Mouse (Mus musculus): ENCODE results near the gene Ddo. TPM values are rescaled to one million over a fixed set of nuclear protein-coding genes. Genes with fewer than 3 reads are reported as not detected.
A peak's percentile ranks its signal among the peaks of the same experiment; 100 is the strongest.

Ddo gene
- polyA plus RNA-seq, 1 experiment from 2014 or later: 1.4 TPM

GRCm38 (mm10) chr10:40638276-40638675 is 8.5 kb downstream of the Ddo start:
- WGBS: 62% methylated on average over 7 of the region's 7 CpGs
- H3K9ac ChIP-seq: no peak overlapping the region
- no peak for ATAC-seq (ENCODE audit: insufficient read depth, low FRiP score, low read depth)

GRCm38 (mm10) chr10:40638823-40639819 is 9.3 kb downstream of the Ddo start:
- Histone ChIP-seq H3K27ac (peak overlapping the region; percentile 18; the same call in 1 of the 2 replicates), H3K9ac (no peak overlapping the region), H3K4me1 (peaks cover 8% of the 10 kb centered on the region; the same call in 1 of the 2 replicates), H3K9me3 (no peaks in the 10 kb centered on the region), H3K27me3 (replicated peaks) (no peaks in the 10 kb centered on the region), H3K4me3 (replicated peaks) (no peak overlapping the region), H3K4me2 (no peak overlapping the region), H3K36me3 (no peaks in the 10 kb centered on the region)
- 70% methylated on average over 26 of the region's 26 CpGs for WGBS
- no peak for ATAC-seq (ENCODE audit: insufficient read depth, low FRiP score, low read depth)

More at GRCm38 (mm10) chr10:40638276-40638675, 8.5 kb downstream of the Ddo start:
- Histone ChIP-seq H3K27me3 (replicated peaks) (no peaks in the 10 kb centered on the region), H3K9me3 (no peaks in the 10 kb centered on the region), H3K4me1 (peaks cover 8% of the 10 kb centered on the region; the same call in 1 of the 2 replicates), H3K4me3 (replicated peaks) (no peak overlapping the region), H3K27ac (no peak overlapping the region), H3K36me3 (no peaks in the 10 kb centered on the region), H3K4me2 (no peak overlapping the region)

GRCm38 (mm10) chr10:40640406-40640805 is 10.6 kb downstream of the Ddo start:
- WGBS: 89% methylated on average over 4 of the region's 4 CpGs
- Histone ChIP-seq H3K9me3 (no peaks in the 10 kb centered on the region), H3K36me3 (no peaks in the 10 kb centered on the region), H3K4me2 (no peak overlapping the region), H3K4me3 (replicated peaks) (no peak overlapping the region), H3K9ac (no peak overlapping the region), H3K27ac (no peak overlapping the region), H3K4me1 (peaks cover 8% of the 10 kb centered on the region; the same call in 1 of the 2 replicates), H3K27me3 (replicated peaks) (no peaks in the 10 kb centered on the region)
- ATAC-seq (ENCODE audit: insufficient read depth, low FRiP score, low read depth): no peak

- Histone ChIP-seq H3K4me3 (replicated peaks) (no peak overlapping the region), H3K4me1 (peaks cover 8% of the 10 kb centered on the region; the same call in 1 of the 2 replicates), H3K36me3 (no peaks in the 10 kb centered on the region), H3K27ac (no peak overlapping the region), H3K4me2 (no peak overlapping the region), H3K9ac (no peak overlapping the region), H3K27me3 (replicated peaks) (no peaks in the 10 kb centered on the region), H3K9me3 (no peaks in the 10 kb centered on the region)
- 81% methylated on average over 7 of the region's 7 CpGs for WGBS
- ATAC-seq (ENCODE audit: insufficient read depth, low FRiP score, low read depth): no peak
These were observed 12.1 kb downstream of the Ddo start for GRCm38 (mm10) chr10:40641901-40642300.

- no peak for ATAC-seq (ENCODE audit: insufficient read depth, low FRiP score, low read depth)
- Histone ChIP-seq H3K27ac (no peak overlapping the region), H3K9me3 (no peaks in the 10 kb centered on the region), H3K4me1 (peaks cover 7% of the 10 kb centered on the region; the same call in 1 of the 2 replicates), H3K9ac (no peak overlapping the region), H3K36me3 (no peaks in the 10 kb centered on the region), H3K4me2 (no peak overlapping the region), H3K27me3 (replicated peaks) (no peaks in the 10 kb centered on the region), H3K4me3 (replicated peaks) (no peak overlapping the region)
- 74% methylated on average over 5 of the region's 5 CpGs for WGBS
These were observed 13.3 kb downstream of the Ddo start for GRCm38 (mm10) chr10:40643126-40643525.

GRCm38 (mm10) chr10:40644456-40644855 is 14.6 kb downstream of the Ddo start:
- no peak overlapping the region for H3K27ac ChIP-seq
- no peaks in the 10 kb centered on the region for H3K36me3 ChIP-seq
- H3K27me3 ChIP-seq (replicated peaks): no peaks in the 10 kb centered on the region
- H3K4me3 ChIP-seq (replicated peaks): no peak overlapping the region
- no peak overlapping the region for H3K4me2 ChIP-seq
- H3K9ac ChIP-seq: no peak overlapping the region
- H3K9me3 ChIP-seq: no peaks in the 10 kb centered on the region
- WGBS: 36% methylated on average over 9 of the region's 9 CpGs
- no peaks in the 10 kb centered on the region for H3K4me1 ChIP-seq
- ATAC-seq (ENCODE audit: insufficient read depth, low FRiP score, low read depth): no peak

GRCm38 (mm10) chr10:40645346-40645745 is 15.5 kb downstream of the Ddo start:
- Histone ChIP-seq H3K27ac (no peak overlapping the region), H3K4me3 (replicated peaks) (no peak overlapping the region), H3K9ac (no peak overlapping the region), H3K4me1 (no peaks in the 10 kb centered on the region), H3K4me2 (no peak overlapping the region), H3K27me3 (replicated peaks) (no peaks in the 10 kb centered on the region), H3K9me3 (no peaks in the 10 kb centered on the region), H3K36me3 (no peaks in the 10 kb centered on the region)
- WGBS: 53% methylated on average over 1 of the region's 1 CpGs
- ATAC-seq (ENCODE audit: insufficient read depth, low FRiP score, low read depth): no peak

GRCm38 (mm10) chr10:40648776-40649175 is 19.0 kb downstream of the Ddo start:
- Histone ChIP-seq H3K27ac (no peak overlapping the region), H3K27me3 (replicated peaks) (no peaks in the 10 kb centered on the region), H3K4me2 (no peak overlapping the region), H3K36me3 (no peaks in the 10 kb centered on the region), H3K9me3 (no peaks in the 10 kb centered on the region), H3K4me1 (no peaks in the 10 kb centered on the region), H3K9ac (no peak overlapping the region), H3K4me3 (replicated peaks) (no peak overlapping the region)
- ATAC-seq (ENCODE audit: insufficient read depth, low FRiP score, low read depth): no peak
- 82% methylated on average over 12 of the region's 12 CpGs for WGBS

- Histone ChIP-seq H3K9me3 (no peaks in the 10 kb centered on the region), H3K4me2 (no peak overlapping the region), H3K36me3 (no peaks in the 10 kb centered on the region), H3K4me3 (replicated peaks) (no peak overlapping the region), H3K27me3 (replicated peaks) (no peaks in the 10 kb centered on the region), H3K4me1 (no peaks in the 10 kb centered on the region), H3K27ac (no peak overlapping the region), H3K9ac (no peak overlapping the region)
- WGBS: 26% methylated on average over 4 of the region's 4 CpGs
- ATAC-seq (ENCODE audit: insufficient read depth, low FRiP score, low read depth): no peak
These were observed 19.8 kb downstream of the Ddo start for GRCm38 (mm10) chr10:40649634-40650033.

- Histone ChIP-seq H3K9ac (no peak overlapping the region), H3K9me3 (no peaks in the 10 kb centered on the region), H3K4me1 (no peaks in the 10 kb centered on the region), H3K27me3 (replicated peaks) (no peaks in the 10 kb centered on the region), H3K27ac (no peak overlapping the region), H3K4me3 (replicated peaks) (no peak overlapping the region), H3K4me2 (no peak overlapping the region), H3K36me3 (no peaks in the 10 kb centered on the region)
- WGBS: 43% methylated on average over 2 of the region's 2 CpGs
- no peak for ATAC-seq (ENCODE audit: insufficient read depth, low FRiP score, low read depth)
These were observed 21.9 kb downstream of the Ddo start for GRCm38 (mm10) chr10:40651676-40652075.

GRCm38 (mm10) chr10:40665270-40665669 is 35.5 kb downstream of the Ddo start:
- Histone ChIP-seq H3K27ac (no peak overlapping the region), H3K9me3 (no peaks in the 10 kb centered on the region), H3K9ac (no peak overlapping the region), H3K4me1 (no peaks in the 10 kb centered on the region), H3K27me3 (replicated peaks) (no peaks in the 10 kb centered on the region), H3K4me3 (replicated peaks) (no peak overlapping the region), H3K4me2 (no peak overlapping the region), H3K36me3 (no peaks in the 10 kb centered on the region)
- 68% methylated on average over 3 of the region's 3 CpGs for WGBS
- ATAC-seq (ENCODE audit: insufficient read depth, low FRiP score, low read depth): no peak

- H3K4me3 ChIP-seq (replicated peaks): no peak overlapping the region
- no peak overlapping the region for H3K9ac ChIP-seq
- H3K4me1 ChIP-seq: no peaks in the 10 kb centered on the region
- no peak for ATAC-seq (ENCODE audit: insufficient read depth, low FRiP score, low read depth)
- H3K4me2 ChIP-seq: no peak overlapping the region
- 83% methylated on average over 1 of the region's 1 CpGs for WGBS
- H3K9me3 ChIP-seq: no peaks in the 10 kb centered on the region
- no peaks in the 10 kb centered on the region for H3K27me3 ChIP-seq (replicated peaks)
- H3K27ac ChIP-seq: no peak overlapping the region
- no peaks in the 10 kb centered on the region for H3K36me3 ChIP-seq
These were observed 37.1 kb downstream of the Ddo start for GRCm38 (mm10) chr10:40666943-40667342.

Measured in stomach, embryonic 15.5 days (tissue).